Mouse (Mus musculus) left cerebral cortex, adult 8-10 months (tissue): Measurements from ENCODE around the gene Slfn9. TPM values are rescaled to one million over a fixed set of nuclear protein-coding genes. Genes with fewer than 3 reads are reported as not detected.
"Not testable (repeated sequence)": the region's sequence is repeated elsewhere in the genome, so short reads cannot be mapped to it uniquely, and the experiment has no call there.

Experiments used
- DNase-seq, 2 experiments: peaks; one replicate each; pipeline ENCODE4 v3.0.0; 2022; ENCODE audit warnings: low spot score in 2 of 2
- total RNA-seq, 4 experiments: library from RNA; stranded (reverse); gene quantifications; 2 replicates each; pipeline ENCODE4 v1.2.4; 2022

Gene Slfn9
- total RNA-seq: under 1 TPM; 0.37 to 0.91 (median 0.62) TPM

DNA sequence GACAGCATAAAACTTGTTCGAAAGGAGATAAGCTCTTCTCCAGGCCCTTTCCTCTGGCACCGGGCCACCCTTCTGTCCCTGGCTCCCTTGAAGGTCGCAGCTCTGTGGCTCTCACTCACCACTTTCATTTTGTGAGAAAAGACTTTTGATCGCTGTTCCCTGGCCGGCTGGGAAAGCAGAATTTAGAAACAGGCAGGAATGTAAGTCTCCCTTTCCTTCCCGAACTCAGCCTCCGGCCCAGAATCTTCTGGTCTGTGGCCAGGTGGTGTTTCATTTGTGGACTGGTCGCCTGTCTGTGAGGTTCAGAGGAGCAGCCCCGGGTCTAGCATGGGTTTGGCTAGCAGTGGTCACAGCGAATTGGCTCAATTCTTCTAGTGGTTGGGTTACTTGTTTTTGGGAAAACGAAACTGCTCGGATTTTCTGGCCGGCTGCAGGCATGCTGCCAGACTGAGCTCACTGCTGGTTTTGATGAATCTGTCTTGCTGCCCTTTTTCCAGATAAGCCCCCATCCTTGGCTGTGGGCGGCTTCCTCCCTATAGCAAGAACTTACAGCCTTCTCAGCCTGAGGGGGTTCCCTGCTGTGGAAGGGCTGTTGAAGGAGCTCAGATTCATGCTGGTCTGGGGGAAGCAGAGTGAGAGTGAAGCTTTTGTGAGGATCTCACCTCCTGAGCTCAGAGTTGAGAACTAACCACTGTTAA lies at the start of gene Slfn9:
Slfn9 (minus strand) TSS at position 362 of the 698 bp plus-strand sequence.
- peak; percentile 6 for DNase-seq

DNA sequence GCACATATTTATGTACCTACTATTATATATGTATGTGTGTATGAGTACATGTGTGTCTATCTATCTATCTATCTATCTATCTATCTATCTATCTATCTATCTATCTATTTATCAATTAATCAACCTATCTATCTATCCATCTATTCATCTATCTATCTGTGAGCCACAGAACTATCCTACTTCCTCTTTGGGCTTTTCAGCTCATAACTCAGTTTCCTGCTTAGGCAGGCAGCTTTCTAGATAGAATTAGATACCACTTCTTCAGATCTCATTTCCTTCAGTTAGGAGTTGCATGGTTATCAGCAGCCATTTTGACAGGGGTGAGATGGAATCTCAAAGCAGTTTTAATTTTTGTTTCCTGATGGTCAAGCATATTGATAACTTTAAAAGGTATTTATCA lies 49.4 kb upstream of the Slfn9 start:
- no peak for DNase-seq

- no peak for DNase-seq
Measured at GRCm38 (mm10) chr11:83040325-83040724, 48.7 kb upstream of the Slfn9 start.

DNA sequence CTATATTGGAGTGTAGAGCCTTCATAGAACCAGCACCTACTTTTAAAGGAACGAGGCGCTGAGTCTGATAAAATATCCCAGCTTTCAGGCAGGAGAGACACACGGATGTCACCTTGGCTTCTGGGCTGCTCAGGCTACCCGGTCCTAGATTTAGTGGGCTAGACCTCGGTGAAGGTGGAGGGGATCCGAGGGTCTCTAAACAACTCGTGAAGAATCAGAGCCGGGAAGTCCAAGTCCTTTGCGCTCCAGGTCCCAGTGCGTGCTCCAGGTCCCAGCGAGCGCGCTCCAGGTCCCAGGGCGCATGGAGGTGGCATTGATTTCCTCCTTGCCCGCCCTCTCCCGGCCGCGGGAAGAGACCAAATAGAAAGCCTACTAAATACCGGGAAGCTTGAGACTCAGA lies 48.2 kb upstream of the Slfn9 start:
- no peak for DNase-seq

- DNase-seq: no peak
Measured at GRCm38 (mm10) chr11:83039156-83039555, 47.5 kb upstream of the Slfn9 start.

DNA sequence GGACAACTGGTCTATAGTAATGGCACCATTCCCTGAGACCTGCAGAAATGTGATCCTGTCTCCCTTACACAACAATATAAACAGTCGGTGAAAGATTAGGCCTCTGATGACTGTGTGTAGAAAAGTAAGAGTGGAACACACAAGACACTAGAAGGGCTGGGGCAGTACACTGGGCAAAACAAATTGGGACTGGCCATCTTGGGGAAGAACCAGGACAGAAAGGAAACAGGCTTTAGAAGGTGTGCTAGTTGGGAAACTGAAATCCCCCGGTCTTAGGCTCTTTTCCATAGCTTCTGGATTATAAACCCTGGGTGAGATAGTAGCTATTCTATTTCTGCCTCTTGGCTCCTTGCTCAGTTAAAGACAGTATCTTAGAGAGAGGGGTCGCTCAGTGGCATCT lies 47.1 kb upstream of the Slfn9 start:
- not testable (repeated sequence) for DNase-seq

DNA sequence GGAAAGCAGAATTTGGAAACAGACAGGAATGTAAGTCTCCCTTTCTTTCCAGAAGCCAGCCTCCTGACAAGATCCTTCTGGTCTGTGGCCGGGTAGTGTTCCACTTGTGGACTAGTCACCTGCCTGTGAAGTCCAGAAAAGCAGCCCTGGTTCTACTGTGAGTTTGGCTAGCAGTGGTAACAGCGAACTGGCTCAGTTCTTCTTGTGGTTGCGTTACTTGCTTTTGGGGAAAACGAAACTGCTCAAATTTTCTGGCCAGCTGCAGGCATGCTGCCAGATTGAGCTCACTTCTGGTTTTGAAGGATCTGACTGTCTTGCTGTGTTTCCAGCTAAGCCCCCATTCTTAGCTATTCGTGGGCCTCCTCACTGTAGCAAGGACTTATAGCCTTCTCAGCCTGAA lies 29.0 kb upstream of the Slfn9 start, which contains the start of gene Slfn8:
Slfn8 (minus strand) TSS at position 190 of the 400 bp plus-strand sequence.
- no peak for DNase-seq

DNA sequence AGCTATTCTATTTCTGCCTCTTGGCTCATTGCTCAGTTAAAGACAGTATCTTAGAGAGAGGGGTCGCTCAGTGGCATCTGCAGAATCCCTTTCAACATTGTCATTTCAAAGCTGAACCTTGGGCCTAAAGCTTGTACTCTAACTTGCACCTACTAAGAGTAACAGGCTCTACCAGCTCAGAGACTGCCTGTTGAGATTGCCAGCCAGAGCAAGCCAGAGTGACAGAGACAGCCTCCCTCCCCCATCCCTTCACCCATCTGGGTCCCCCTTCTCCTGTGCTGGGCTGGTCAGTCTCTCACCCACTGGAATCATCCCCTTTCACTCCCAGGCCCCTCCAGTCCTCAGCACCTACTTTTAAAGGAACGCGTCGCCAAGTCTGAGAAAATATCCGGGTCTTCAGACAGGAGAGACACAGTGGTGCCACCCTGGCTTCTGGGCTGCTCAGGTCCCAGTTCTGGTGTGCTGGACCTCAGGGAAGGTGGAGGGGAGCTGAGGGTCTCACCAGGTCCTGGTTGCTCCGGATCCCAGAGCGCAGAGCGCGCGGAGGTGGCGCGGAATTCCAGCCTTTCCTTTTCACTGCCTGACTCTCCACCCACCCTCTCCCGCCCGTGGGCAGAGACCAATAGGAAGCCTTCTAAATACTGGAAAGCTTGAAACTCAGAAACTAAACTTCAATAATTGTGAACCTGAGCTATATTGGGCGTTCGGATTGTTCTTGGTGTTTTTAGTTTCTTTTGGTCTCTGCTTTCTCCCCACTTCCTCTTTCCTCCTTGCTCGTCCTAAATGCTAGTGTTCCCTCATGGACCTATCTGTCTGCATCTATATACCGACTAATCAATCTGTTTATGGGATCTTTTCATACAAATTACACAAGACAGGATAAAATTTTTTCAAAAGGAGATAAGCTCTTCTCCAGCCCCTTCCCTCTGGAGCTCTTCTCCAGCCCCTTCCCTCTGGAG lies 28.2 kb upstream of the Slfn9 start:
- not testable (repeated sequence) for DNase-seq

DNA sequence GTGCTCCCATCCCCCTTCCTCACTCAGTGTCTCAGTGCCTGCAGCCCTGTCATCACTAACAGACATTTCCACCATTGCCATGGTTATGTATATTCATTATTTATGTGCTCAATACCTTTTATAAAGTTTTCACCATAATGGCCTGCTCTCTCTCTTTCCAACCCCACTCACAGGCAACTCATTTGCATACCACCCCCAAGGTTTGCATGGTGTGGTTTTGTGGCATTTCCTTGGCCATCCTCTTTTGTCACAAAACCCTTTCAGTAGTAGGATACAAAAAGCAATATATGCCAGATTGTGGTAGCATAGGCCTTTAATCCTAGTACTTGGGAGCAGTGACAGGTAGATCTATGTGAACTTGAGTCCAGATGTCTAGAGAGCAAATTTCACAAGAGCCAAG lies 24.5 kb upstream of the Slfn9 start:
- no peak for DNase-seq

- no peak for DNase-seq
Measured at GRCm38 (mm10) chr11:83013356-83013755, 21.7 kb upstream of the Slfn9 start.

- not testable (repeated sequence) for DNase-seq
Measured at GRCm38 (mm10) chr11:82990612-82991385, 831 bp downstream of the Slfn9 start.

- DNase-seq: no peak
Measured at GRCm38 (mm10) chr11:82989357-82989756, 2.3 kb downstream of the Slfn9 start.

DNA sequence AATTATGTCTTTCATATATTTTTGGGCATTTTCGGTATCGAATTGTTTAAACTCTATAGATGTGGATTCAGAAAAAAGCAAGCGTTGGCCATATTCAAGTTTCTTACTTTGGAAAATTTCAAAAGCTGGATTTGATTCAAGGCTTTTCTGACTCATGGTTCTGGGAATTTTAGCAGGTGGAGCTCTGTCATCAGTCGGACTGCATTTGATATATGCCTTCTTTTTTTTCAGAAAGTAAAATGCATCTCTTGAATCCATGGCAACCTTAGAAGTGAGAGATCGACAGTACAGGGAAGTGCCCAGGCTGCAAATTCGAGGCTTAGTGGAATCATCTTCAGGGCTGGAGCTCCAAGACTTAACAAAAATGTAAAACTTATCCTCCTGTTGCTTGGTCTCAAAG lies 4.0 kb downstream of the Slfn9 start:
- DNase-seq: no peak

- DNase-seq: no peak
Measured at GRCm38 (mm10) chr11:82983193-82983592, 8.4 kb downstream of the Slfn9 start.

GRCm38 (mm10) chr11:82982409-82982808 lies 9.2 kb downstream of the Slfn9 start:
- not testable (repeated sequence) for DNase-seq

GRCm38 (mm10) chr11:82973916-82974315 lies 17.7 kb downstream of the Slfn9 start:
- no peak for DNase-seq

- no peak for DNase-seq
Measured at GRCm38 (mm10) chr11:82971590-82971974, 20.0 kb downstream of the Slfn9 start.

GRCm38 (mm10) chr11:82970712-82971589 lies 20.7 kb downstream of the Slfn9 start:
- DNase-seq: no peak

- no peak for DNase-seq
Measured at GRCm38 (mm10) chr11:82962215-82962614, 29.4 kb downstream of the Slfn9 start.

DNA sequence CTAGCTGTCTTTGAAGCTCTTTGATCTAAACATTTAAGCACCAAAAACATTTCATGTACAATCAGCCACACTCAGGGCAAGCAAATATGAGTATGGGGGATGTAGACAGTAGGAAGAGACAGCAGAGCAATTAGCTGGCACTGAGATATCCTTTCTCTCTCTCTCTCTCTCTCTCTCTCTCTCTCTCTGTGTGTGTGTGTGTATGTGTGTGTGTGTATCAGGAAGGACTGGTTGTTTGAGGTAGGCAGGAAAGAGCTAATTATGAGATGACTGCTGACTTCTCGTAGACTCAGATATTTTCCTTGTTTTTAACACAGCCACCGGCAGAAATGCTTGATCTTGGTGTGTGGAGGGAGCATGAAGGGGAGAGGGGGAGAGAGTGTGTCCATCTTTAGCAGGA lies 29.9 kb downstream of the Slfn9 start:
- no peak for DNase-seq

DNA sequence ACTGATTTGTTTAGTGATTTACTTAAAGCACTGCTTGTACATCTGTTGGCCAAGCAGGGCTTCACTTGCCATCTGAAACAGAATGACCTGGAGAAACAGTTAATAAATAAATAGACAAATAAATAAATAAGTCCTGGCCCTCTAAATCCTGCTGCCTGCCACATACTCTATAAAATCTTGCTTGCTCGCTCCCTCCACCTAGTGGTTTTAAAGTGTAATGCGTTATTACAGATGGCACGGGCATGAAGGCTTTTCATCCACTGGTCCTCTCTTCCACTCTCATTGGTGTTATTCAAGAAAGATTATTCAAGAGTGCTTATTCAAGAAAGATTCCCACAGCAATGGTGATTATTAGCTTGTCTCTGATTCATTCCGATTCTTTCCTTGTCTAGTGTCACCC lies 32.0 kb downstream of the Slfn9 start:
- no peak for DNase-seq
